Mouse (Mus musculus) kidney, adult 8-10 months (tissue): ENCODE measurements at regions not wholly inside any gene's neighbourhood (a gene's known extent, or its start where the extent isn't known, plus 50 kb on each side); places are given as distances from the start of the nearest gene placed in this dataset.

Experiments
- DNase-seq, 2 experiments: peaks; one replicate each; pipeline ENCODE4 v3.0.0; 2022

DNA sequence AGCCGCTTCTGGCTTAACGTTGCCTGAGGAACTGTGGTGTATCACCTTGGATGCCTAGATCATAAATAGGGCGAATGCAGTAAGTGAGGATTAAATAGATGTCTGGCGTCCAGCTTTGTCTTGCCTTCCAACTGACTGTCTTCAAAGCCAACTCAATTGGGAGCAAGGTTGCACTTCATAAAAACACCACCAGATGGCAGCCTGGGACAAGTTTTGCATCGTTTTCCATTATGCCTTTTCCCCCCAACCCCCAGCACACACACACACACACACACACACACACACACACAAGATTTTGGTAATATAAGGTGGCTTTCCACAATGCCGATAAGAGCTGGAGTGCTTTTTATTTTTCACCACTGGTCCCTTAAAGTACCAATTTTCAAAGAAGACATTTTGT is 209.3 kb downstream of the Mtrr start:
- DNase-seq = peak in 1 of 2 experiments; percentile 7
